Mouse (Mus musculus) embryo, embryonic 10.5 days (tissue): ENCODE measurements around the gene Zfp704.

ENCODE experiments used
- DNase-seq: peaks from one replicate; pipeline ENCODE4 v3.0.0-alpha.2; 2015; ENCODE audit warnings: low spot score

The Zfp704 gene

DNA sequence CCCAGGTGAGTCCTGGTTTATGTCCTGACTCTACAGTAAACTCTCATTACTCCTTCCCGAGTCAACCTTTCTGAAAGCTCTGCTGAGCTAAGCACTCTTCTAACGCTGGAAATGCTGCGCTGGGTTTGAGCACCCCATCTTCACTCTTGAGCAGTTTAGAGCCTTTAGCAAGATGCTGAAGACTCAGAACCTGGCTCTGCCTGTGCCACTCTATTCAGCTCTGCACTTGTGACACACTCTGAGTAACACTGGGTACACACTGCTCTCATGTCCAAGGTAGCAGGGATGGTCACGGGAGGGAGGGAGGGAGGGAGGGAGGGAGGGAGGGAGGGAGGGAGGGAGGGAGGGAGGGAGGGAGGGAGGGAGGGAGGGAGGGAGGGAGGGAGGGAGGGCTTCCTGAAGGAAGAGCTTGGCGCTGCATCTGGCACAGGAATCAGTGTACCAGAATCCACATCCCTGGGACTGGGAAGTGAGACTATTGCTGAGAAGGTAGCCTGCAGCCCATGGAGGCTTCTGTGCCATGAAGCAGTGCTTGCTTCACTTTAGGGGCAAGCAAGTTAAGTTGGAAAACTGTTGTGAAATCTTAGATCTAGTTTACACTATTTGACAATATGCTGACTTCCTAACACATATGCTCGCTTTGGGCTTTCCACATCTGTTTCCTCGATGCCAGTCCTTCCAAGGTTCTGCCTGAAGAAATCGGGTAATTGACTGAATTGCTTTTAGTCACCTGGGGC is 93.6 kb downstream of the Zfp704 start:
- DNase-seq = no peak

DNA sequence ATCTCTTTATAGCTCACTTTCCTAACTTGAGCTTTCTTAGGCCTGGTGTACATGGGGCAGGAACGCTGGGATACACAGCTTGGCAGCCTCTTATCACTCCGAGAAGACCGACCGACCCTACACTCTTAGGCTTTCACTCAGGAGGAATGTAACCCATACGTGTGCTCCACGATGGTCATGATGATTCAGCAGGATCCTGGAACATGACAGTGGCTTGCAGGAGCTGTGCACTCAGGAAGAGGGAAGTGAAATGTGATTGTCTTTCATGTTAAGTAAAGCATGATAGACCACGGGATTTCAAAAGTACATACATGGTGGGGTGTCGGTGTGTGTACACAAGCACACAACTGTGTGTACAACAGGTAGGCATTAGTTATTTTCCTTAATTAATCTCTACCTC is 94.4 kb downstream of the Zfp704 start:
- no peak for DNase-seq

DNA sequence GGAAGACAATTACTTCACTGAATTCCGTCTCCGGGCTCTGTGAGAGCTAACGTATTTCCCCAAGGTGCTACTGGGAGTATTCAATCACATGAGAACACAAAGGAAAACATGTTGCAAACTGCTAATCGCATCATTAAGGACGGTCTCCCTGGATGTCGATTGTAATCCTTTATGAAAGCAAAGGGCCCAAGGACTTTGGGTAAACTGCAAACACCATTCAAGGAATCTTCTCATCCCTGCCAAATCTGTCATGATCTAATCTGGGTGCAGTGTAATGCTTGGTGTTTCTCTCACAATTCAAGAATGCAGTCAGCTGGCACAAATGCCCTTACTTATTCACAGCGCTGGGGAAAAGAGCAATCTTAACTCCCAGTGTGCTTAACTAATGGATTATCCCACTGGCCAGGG is 96.2 kb downstream of the Zfp704 start:
- peak; percentile 41 for DNase-seq

DNA sequence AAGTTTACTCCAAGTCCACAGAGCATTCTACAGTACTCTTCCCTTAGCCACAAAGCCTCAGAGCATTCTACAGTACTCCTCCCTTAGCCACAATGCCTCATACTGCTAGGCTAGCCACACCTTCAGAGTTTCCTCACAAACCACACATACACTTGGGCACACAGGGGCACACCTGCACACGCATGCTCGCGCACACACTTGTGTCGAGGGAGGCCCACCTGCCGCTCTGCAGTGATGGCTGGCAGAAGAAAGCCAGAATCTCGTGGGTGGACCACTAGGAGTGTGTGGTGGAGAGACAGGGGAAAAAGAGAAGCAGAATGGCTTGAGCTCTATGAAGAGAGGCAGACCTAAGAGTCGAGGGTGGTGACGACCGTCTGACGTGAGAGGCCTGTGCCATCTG is 97.7 kb downstream of the Zfp704 start:
- DNase-seq = no peak

DNA sequence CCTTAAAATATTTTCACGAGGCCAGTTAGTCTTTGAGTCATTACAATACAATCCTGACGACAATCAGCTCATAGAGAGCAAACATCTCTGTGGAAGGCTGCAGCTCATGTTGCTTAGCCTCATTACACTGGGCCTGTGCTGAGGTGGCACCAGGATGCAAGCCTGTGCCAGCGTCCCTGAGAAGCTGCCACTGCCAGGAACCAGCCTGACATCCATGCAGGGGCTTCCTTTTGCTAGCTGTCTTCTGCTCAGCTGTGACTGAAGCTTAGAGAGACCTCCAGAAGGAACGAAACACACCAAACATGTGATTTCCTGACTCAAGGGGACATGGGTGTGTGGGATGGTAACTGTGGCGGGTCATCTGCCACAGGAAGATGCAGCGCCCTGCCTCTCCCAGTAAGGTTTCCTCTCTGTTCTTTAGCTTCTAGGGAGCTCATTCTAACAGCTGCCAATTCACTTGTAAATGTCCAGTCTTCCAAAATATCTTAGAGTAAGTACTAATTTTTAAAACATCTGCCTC is 104.1 kb downstream of the Zfp704 start:
- no peak for DNase-seq

DNA sequence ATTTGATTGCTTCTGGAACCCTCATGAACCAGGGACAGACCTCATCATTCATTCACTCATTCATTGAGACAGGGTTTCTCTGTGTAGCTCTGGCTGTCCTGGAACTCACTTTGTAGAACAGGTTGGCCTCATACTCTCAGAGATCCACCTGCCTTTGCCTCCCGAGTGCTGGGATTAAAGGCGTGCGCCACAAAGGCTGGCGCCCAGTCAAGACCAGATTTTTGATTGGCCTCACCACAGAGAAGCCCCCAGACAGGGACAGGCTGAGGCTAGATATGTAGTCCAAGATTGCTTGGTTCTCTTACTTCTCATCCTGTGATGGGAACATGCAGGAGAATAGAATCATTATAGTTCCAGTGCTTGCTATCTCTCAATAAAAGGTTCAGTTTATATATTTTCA is 105.5 kb downstream of the Zfp704 start:
- no peak for DNase-seq

DNA sequence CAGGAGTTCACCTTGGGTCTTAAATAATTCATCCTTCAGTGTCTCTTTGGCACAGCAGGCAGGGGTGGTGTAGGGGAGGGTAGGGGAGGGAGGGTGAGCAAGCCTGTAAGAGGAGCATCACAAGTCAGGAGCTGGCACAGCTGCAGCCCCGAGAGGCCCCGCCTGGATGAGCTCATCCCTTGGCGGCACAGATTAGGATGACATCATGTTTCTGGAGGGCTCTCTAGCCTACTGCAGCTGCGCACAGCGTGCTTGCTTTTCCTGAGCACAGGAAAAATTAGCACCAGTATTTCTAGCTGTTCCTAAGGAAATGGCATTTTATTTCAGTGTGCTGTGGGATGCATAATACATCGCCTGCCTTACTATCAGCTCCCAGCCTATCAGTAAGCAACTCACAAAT is 109.2 kb downstream of the Zfp704 start:
- DNase-seq = peak; percentile 86

DNA sequence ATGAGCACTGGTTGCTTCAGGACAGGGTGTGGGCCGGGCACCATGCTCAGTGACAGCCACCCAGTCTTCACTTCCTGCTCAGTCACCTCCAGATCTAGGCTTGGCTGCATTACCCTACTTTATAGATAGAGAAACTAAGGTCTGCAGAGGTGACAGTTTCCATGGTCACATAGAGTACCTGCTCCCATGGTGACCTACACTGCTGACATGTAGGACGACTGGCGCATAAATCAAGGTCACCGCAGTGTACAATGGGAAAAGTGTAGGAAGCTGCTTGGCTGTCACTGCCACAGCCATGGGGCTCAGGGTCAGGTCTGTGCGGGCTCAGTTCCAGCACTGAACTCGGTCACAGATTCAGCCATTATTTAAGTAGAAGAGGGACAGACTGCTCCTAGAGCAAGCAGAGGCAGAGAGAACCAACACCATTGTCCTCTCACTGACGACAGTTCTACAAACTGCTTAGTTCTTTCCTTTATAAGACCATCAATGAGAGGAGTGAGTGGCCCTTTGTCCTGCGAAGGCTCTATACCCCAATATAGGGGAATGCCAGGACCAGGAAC is 109.8 kb downstream of the Zfp704 start:
- DNase-seq = no peak

DNA sequence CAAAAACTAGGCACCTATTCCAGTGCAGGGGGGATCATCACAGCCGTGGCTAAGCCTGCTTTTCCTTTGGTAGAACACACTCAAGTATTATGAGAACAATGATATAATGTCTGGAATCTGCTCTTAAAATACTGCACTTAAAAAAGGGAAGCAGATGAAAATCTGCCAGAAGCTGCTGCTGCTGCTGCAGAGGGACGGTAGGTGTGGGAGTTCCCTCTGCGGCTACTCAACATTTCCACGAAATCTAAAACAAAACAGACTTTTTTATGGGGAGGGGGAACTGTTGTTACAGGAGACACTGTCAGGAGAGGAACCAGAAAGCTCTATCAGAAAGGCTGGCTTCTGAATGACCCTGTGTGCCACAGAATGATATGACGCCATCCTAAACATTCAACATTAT is 110.4 kb downstream of the Zfp704 start:
- no peak for DNase-seq

DNA sequence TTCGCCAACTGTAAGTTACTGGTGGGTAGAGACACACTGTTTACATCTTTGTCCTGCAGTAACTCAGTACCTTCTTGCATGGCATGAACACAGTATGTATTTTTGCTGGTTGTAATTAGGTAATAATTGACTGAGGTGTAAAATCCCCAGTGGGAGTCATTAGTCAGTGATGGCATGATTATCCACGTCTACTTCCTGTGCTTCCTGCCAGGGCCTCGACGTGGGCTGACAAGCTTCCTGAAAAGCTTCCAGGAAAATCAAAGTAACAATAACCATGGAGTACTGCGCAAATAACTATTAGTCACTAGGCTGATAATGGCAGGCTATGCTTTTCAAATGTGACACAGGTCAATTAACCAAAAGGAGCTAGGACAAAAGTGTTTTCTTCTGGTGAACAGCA is 112.6 kb downstream of the Zfp704 start:
- no peak for DNase-seq

DNA sequence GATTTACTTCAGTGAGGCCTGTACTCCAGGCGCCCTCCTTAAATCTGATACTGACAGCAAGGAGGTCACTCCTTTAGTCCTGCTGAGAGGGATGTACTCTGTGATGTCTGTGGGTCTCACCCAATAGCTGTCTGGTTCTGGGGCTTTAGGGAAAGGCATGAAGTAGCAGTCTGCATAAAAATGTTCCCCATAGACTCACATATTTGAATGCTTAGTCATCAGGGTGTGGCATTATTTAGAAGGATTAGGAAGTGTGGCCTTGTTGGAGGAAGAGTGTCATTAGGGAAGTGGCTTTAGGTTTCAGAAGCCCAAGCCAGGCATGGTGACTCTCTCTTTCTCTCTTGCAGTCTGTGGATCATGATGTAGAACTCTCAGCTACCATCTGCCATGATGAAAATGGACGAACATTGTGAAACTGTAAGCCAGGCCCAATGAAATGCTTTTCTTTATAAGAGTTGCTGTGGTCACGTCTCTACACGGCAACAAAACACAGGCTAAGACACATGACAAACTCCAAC is 118.1 kb downstream of the Zfp704 start:
- DNase-seq = no peak

DNA sequence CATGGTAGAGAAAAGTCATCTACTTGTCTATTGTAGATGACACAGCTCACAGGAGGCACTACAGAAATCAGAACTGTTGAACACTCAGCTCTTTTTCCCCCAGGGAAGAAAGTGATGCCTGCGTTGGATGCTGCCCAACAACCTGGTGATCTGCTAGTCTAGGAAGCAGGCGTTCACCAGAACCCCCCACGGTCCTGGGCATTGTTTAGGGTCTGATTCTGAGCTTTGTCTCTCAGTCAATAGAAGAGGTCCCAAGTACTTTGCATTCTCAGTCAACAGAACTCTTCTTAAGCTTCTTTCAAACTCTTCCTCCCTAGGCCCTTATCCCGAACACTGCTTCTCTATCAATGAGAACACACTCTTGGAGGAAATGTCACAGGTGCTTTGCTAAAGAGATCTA is 122.2 kb downstream of the Zfp704 start:
- no peak for DNase-seq

DNA sequence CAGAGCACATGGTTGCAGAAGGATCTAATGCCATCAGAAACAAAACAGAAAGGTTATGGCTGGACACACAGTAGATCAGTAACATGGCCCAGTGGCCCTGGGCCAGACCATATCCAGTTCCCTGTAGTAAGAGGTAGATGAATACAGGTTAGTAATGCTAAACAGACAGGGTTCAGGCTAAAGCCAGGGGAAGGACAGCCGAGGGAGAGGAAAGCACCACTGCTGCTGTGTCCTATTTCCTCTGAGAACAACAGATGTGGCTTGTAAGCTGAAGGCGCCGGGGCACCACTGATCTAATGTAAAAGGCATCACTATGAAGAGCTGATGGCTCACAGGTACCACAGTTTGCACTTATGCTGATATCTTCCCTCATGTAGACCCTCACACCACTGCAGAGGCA is 124.4 kb downstream of the Zfp704 start:
- no peak for DNase-seq

DNA sequence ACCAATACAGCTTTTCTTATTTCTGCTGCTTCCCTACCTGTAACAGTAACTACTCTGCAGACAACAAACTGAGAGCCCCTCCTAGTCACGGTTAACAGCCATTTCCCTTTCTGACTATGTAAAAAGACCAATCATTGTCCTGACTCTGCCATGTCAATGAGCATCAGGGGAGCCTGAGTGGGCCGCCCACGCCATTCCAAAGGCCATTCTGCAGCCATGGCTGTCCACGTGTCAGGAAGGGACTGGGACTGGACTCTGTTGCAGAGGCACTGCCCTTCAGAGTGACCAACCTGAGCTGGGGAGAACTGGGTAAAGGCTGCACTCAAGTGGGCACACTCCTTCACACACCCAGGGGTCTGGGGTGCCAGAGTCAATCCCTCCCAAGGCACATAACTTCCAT is 127.9 kb downstream of the Zfp704 start:
- no peak for DNase-seq

DNA sequence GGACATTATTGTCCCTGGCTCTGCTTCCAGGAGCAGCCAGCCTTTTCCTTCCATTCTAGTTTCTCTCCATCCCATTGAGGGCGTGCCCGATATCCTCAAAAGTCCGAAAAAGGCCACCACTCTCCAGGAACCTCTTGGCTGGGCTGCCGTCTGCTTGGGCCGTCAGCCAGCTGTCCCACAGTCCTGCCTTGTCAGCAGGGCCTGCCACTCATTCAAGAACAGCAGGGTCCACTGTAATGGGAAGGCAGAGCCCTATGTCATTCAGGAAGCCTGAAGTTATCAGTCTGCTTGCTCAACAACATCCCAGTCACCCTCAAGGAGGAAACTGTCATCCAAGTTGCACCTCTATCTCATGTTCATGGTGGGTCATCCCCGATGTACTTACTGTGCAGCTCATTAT is 128.5 kb downstream of the Zfp704 start:
- DNase-seq = no peak

DNA sequence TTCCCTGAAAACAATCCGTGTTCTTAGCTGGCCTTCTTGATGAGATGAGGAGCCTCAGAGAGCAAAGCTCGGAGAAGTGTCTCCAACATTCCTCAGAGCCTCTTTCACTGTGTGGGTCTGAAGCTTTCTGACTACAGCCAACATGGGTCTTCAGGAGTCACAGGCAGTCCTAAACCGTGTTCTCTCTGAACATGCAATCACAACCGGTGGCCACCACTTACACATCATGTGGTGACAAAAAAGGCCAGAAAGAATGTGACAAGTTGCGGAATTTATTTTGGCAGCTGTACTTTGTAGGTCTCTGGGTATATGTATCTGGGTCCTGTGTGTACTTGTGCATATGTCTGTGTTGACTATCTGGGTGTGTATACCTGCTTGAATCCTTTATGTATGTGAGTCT is 128.9 kb downstream of the Zfp704 start:
- no peak for DNase-seq

DNA sequence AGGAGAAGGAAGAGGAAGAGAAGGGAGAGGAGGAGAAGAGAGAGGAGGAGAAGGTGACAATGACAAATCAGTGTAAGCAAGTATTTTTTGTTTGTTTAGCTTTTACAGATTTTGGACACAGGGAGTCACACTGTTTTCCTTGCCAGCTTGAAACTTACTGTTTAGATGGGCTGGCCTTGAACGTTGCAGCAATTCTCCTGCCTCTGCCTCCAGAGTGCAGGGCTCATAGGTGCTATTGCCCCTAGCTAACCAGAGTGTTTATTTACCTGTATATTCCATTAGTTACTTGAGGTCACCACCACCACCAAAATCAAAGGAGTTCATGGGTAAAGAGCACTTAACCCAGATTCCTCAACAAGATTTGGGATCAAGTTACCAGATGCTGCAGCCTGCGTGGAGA is 132.5 kb downstream of the Zfp704 start:
- no peak for DNase-seq

DNA sequence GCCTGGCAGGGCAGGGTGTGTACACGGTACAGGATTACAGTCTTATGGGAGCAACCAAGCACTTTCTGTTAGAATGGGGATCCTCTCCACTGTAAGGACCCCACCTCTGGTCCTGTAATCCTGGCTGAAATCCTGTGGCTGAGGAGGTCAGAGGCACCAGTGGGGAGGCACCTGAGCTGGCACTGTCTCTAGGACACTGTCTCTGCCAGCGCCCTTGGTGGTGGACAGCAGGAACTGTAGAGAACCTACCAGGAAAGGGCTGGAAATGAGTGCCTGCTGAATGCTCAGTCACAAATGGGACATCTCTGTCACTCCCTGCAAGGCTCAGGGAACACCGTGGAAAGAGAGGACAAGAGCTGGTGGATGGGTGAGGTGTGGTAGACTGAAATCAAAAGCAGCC is 133.5 kb downstream of the Zfp704 start:
- DNase-seq = no peak

DNA sequence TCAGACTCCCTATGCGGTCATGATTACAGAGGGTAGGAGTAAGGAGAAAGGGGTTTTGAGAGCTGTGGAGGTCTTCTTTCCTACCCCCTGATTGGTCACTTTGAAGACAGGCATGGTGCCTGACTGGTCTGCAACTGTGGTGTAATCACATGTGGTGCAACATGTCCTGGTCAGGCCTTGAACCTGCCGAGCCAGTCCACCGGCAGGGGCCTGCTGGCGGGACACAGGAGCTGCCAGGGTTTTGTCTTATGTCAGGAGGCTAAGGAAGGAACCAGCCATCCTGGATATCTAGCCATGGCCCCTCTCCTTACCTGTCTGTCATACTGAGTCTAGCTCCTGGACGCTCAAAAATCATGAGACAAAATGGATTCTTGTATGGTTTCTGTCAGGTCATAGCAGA is 134.4 kb downstream of the Zfp704 start:
- DNase-seq = no peak

DNA sequence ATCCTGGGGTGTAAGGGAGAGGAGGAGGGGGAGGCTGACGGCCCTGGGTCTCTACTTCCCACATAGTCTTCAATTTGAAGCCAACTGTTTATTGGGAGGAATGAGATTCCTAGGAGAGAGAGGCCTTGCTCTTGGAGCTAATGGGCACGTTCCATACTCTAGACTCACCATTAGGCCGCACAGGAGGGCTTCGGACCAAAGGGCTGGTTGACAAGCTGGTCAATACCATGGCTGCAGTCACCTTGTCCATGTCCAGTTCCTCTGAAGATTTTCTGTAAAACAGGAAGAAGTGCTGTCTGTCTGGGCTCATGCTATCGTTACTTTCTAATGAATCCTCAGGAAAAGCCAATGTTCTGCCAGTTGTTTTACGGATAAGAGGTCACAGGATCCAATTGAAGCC is 135.6 kb downstream of the Zfp704 start:
- no peak for DNase-seq

DNA sequence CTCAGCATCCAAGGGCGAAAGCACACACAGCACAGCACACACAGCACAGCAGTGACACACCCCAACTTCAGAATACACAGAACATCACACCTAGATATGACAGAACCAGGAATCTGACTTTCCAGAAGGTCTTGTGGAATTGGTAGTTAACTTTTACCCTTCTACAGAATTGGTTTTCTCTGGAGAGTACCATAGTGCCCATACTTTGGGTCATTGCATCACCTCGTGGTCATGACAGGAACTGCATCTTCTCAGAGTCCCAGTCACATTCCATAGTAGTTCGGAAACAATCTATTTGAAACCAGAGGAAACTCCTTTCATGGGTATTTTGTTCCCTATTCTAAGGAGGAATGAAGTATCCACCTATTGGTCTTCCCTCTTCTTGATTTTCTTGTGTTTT is 143.6 kb downstream of the Zfp704 start:
- peak; percentile 77 for DNase-seq

DNA sequence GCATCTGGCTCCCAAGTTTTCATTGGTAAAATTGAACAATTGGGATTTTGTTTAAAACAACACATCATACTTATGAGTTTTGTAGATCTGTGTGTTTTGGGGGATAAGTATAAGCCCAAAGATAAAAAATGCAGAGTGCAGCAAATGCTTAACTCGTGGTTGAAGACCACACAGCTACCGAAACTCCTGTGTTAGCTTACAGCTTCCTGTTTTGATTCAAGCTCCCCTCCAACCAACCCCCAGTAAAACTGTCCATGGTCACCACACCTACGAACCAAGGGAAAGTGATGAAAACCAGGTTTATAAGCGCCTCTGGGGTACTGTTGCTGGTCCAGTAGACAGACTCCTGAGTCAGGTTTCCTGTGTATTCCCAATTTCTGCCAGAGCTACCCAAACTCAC is 144.2 kb downstream of the Zfp704 start:
- no peak for DNase-seq

DNA sequence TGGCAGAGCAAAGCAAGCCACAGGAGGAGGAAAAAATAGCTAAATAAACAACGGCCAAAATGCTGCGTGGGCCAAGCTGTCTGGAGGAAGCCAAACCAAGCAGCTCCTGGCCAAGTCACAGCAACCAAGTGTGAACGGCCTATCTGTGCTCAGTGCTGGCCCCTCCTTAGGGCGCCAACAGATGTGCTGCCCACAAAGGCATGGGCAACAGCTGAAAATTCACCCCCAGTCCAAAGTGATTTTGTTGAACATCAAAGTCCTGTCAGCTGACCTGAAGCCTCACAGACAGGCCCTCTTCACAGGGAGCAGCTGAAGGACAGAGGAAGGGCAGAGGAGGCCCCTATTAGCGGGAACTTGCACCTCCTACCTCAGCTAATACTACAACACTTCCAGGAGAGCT is 148.2 kb downstream of the Zfp704 start:
- DNase-seq = no peak

DNA sequence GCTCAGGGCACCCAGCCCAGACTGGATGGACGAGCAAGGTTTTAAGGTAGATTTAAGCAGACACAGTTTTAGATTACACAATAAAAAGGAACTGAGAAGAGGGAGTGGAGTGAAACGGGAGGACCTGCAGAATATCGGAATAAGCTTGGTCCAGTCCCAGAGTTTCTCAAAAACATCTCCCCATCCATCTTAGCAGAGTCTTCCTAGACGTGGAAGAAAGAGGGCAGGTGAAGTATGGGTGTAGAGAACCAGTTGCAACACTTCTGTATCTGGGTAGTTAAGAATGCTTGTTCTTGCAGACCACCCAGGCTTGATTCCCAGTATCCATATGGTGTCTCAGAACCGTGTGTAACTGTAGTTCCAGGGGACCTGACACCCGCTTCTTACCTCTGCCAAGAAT is 149.6 kb downstream of the Zfp704 start:
- no peak for DNase-seq
